Comparison of ENCODE assay signal across 8 mouse cellular contexts in the genomic region with DNA sequence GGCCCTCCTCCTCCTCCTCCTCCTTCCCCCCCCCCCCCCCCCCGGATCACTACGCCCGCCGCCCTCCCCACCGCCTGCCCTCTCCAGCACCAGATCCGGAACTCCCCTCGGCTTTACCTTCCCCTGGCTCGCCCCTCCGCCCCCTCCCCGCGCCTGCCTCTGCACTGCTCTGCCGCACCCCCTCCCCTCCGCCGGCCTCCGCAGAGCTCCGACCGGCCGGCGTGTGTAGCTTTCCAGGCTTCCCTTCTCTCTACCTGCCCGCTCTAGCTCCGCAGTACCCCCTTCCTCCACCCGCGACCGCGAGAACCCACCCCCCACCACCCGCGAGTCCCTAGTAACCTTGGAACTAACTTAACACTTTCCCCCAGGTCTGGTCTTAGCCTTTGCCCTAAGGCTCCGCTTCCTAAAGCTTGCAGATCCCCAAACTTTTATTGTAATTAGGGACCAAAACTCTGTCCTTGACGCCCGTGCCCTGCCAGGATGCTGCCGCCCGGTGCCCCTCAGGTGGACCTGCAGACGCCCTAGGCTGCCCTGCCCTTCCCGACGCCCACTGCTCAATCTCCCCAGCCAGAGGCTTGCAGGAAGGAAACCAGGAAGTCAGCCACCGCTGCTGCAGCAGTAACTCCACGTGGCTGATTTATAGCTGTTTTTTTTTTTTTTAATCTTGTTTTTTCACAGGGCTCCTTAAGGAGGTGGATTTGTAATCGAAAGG. TPM values are rescaled to one million over a fixed set of nuclear protein-coding genes. Genes with fewer than 3 reads are reported as not detected.
DNase-seq lines count a peak whose midpoint lies in the region; ATAC-seq and TF ChIP-seq lines count a peak whose summit lies in the region.

No protein-coding gene starts in this region.

- no peaks in the 10 kb centered on the region for H3K36me3 ChIP-seq in hindbrain, postnatal 0 days (ENCODE audit: insufficient read depth, low read length)
- H3K36me3 ChIP-seq in liver, embryonic 11.5 days (ENCODE audit: control insufficient read depth, insufficient read depth, low read length) = no peaks in the 10 kb centered on the region
- H3K36me3 ChIP-seq in stomach, embryonic 15.5 days = no peaks in the 10 kb centered on the region

- peaks cover 18% of the 10 kb centered on the region for H3K4me1 ChIP-seq in cerebellum, adult 2 months (ENCODE audit: control insufficient read depth, insufficient read depth, low read length)
- peaks cover 5% of the 10 kb centered on the region; the same call in 1 of the 2 replicates for H3K4me1 ChIP-seq in hindbrain, postnatal 0 days (ENCODE audit: insufficient read depth, low read length)
- H3K4me1 ChIP-seq in liver, embryonic 11.5 days (replicated peaks; ENCODE audit: control insufficient read depth, insufficient read depth, low read length) = peaks cover 5% of the 10 kb centered on the region
- H3K4me1 ChIP-seq in stomach, embryonic 15.5 days = peaks cover 2% of the 10 kb centered on the region; the same call in 1 of the 2 replicates

- WGBS in cerebellum, adult 2 months = 2% methylated on average over 32 of the region's 38 CpGs
- 1% methylated on average over 25 of the region's 38 CpGs for WGBS in hindbrain, postnatal 0 days
- 2% methylated on average over 27 of the region's 38 CpGs for WGBS in liver, embryonic 11.5 days
- 2% methylated on average over 25 of the region's 38 CpGs for WGBS in stomach, embryonic 15.5 days

- H3K9me3 ChIP-seq in hindbrain, postnatal 0 days (ENCODE audit: low read length) = no peaks in the 10 kb centered on the region
- no peaks in the 10 kb centered on the region for H3K9me3 ChIP-seq in liver, embryonic 11.5 days (ENCODE audit: control insufficient read depth, low read length)
- no peaks in the 10 kb centered on the region for H3K9me3 ChIP-seq in stomach, embryonic 15.5 days

- H3K27ac ChIP-seq in layer of hippocampus, adult 2 months = peak overlapping the region; percentile 65; the same call in 1 of the 2 replicates
- H3K27ac ChIP-seq in cerebellum, adult 2 months (ENCODE audit: insufficient read depth, low read length) = peak overlapping the region; percentile 57
- peak overlapping the region; percentile 91 for H3K27ac ChIP-seq in hindbrain, postnatal 0 days
- H3K27ac ChIP-seq in liver, embryonic 11.5 days (ENCODE audit: low read depth, low read length) = peak overlapping the region; percentile 92
- peak overlapping the region; percentile 98 for H3K27ac ChIP-seq in stomach, embryonic 15.5 days

- H3K9ac ChIP-seq in hindbrain, postnatal 0 days (replicated peaks; ENCODE audit: low read length) = peak overlapping the region; percentile 89
- H3K9ac ChIP-seq in liver, embryonic 11.5 days (ENCODE audit: low read depth, low read length) = peak overlapping the region; percentile 95
- H3K9ac ChIP-seq in stomach, embryonic 15.5 days = peak overlapping the region; percentile 54

- peak overlapping the region; percentile 93 for H3K4me3 ChIP-seq in layer of hippocampus, adult 2 months
- peak overlapping the region; percentile 94 for H3K4me3 ChIP-seq in cerebellum, adult 2 months (replicated peaks; ENCODE audit: insufficient read depth, low read depth, low read length)
- H3K4me3 ChIP-seq in hindbrain, postnatal 0 days (ENCODE audit: low read length) = peak overlapping the region; percentile 74
- peak overlapping the region; percentile 91 for H3K4me3 ChIP-seq in liver, embryonic 11.5 days (ENCODE audit: low read depth, low read length)
- peak overlapping the region; percentile 94 for H3K4me3 ChIP-seq in stomach, embryonic 15.5 days (replicated peaks)

- peak; percentile 70 for ATAC-seq in hindbrain, postnatal 0 days
- ATAC-seq in liver, embryonic 11.5 days (replicated peaks; ENCODE audit: low FRiP score) = peak; percentile 50
- ATAC-seq in monocyte, adult 5-6 weeks (replicated peaks; ENCODE audit: insufficient number of reproducible peaks, low FRiP score, low TSS enrichment, poor library complexity, severe bottlenecking) = 0 out of 2 replicates have a peak, but pooled peaks have one; percentile 16
- peak; percentile 59 for ATAC-seq in stomach, embryonic 15.5 days (ENCODE audit: insufficient read depth, low FRiP score, low read depth)

- no peak for TF ChIP-seq POLR2A in cerebellum, adult 2 months (IDR thresholded peaks at IDR 0.05; ENCODE audit: borderline replicate concordance, insufficient read depth, low read length)

- no peak for TF ChIP-seq CTCF in layer of hippocampus, adult 2 months (conservative IDR thresholded peaks at IDR 0.05)
- no peak for TF ChIP-seq CTCF in cerebellum, adult 2 months (IDR thresholded peaks at IDR 0.05; ENCODE audit: borderline replicate concordance, insufficient read depth, low read depth, low read length)
- peak; percentile 10; the same call in 1 of the 2 replicates for TF ChIP-seq CTCF in hindbrain, postnatal 0 days (IDR thresholded peaks at IDR 0.05; ENCODE audit: low read depth)

- DNase-seq in layer of hippocampus, adult 2 months (ENCODE audit: low spot score in 2 of 2) = no peak
- no peak for DNase-seq in layer of hippocampus, adult 9-10 months (ENCODE audit: low spot score)
- peak; percentile 57 to 65 for DNase-seq in cerebellum, adult 2 months
- peak; percentile 20 to 36 for DNase-seq in frontal cortex, postnatal 36 days (ENCODE audit: low spot score in 2 of 2)
- peak; percentile 62 for DNase-seq in hindbrain, postnatal 0 days (ENCODE audit: low spot score)
- DNase-seq in liver, embryonic 11.5 days (ENCODE audit: low spot score) = peak; percentile 67

- H3K27me3 ChIP-seq in cerebellum, adult 2 months (ENCODE audit: control insufficient read depth, insufficient read depth, low read length) = no peaks in the 10 kb centered on the region
- H3K27me3 ChIP-seq in hindbrain, postnatal 0 days (ENCODE audit: insufficient read depth, low read length) = no peaks in the 10 kb centered on the region
- H3K27me3 ChIP-seq in liver, embryonic 11.5 days (replicated peaks; ENCODE audit: control insufficient read depth, insufficient read depth, low read length) = no peaks in the 10 kb centered on the region
- H3K27me3 ChIP-seq in stomach, embryonic 15.5 days (replicated peaks) = no peaks in the 10 kb centered on the region

- peak overlapping the region; percentile 94 for H3K4me2 ChIP-seq in hindbrain, postnatal 0 days (ENCODE audit: low read depth, low read length)
- peak overlapping the region; percentile 91 for H3K4me2 ChIP-seq in liver, embryonic 11.5 days
- peak overlapping the region; percentile 72 for H3K4me2 ChIP-seq in stomach, embryonic 15.5 days

RNA-seq across cellular contexts. Expression of a gene that starts 0.4 kb away (rescaled TPM):
- 10 to 100 TPM in 1 of 2 experiments, 1 to 10 TPM in 1; 9.7 to 11.4 TPM for total RNA-seq in layer of hippocampus, adult 2 months (2021)
- polyA plus RNA-seq in cerebellum, adult 2 months (2012; rRNA removed) = 20.8 and 20.9 TPM in 2 replicates
- 3.7 and 6.8 TPM in 2 replicates for total RNA-seq in hindbrain, postnatal 0 days (2014; rRNA removed)
- 6.6 and 8.3 TPM in 2 replicates for polyA plus RNA-seq in hindbrain, postnatal 0 days (2015; fragmentation: Nextera tagmentation; extraction: Ambion mirVana)
- polyA plus RNA-seq in liver, embryonic 11.5 days (2014; fragmentation: Nextera tagmentation; extraction: Ambion mirVana) = 17.4 and 22.6 TPM in 2 replicates
- 23.0 to 34.5 TPM (median 26.7 TPM) in 3 replicates for total RNA-seq in monocyte, adult 5-6 weeks (2017)
- polyA plus RNA-seq in stomach, embryonic 15.5 days (2015; fragmentation: Nextera tagmentation; extraction: Ambion mirVana) = 32.1 TPM in 2 replicates

Comparison
In these comparisons a context has a peak if more than half of its experiments do, and no peak if none do; other contexts are left out.
1. DNase-seq: peak in cerebellum, adult 2 months (2 of 2), frontal cortex, postnatal 36 days (2 of 2), hindbrain, postnatal 0 days (single experiment) and liver, embryonic 11.5 days (single experiment); none in layer of hippocampus, adult 2 months (0 of 2) and layer of hippocampus, adult 9-10 months (single experiment).
2. ATAC-seq: peak in every context shown above with its lines; median percentile 70 in hindbrain, postnatal 0 days; 59 in stomach, embryonic 15.5 days; 50 in liver, embryonic 11.5 days; 16 in monocyte, adult 5-6 weeks.
3. Peak in every context shown above with its lines, with median percentiles within 50 percentile points of each other: H3K27ac ChIP-seq, H3K4me3 ChIP-seq, H3K4me2 ChIP-seq and H3K9ac ChIP-seq.